Mouse (Mus musculus): ENCODE measurements around the gene Derl3. TPM values are rescaled to one million over a fixed set of nuclear protein-coding genes. Genes with fewer than 3 reads are reported as not detected.

The Derl3 gene
- polyA plus RNA-seq, 1 experiment from 2014 or later = 1.2 TPM

- DNase-seq (no peak), ATAC-seq (ENCODE audit: low FRiP score, low TSS enrichment) (no peak)
- Histone ChIP-seq H3K4me1 (ENCODE audit: control insufficient read depth, insufficient read depth, low read length) (peaks cover 24% of the 10 kb centered on the region), H3K27me3 (ENCODE audit: control insufficient read depth, insufficient read depth, low read length) (no peaks in the 10 kb centered on the region), H3K36me3 (ENCODE audit: control insufficient read depth, insufficient read depth, low read length) (peaks cover 64% of the 10 kb centered on the region), H3K9me3 (ENCODE audit: control insufficient read depth, low read length) (no peaks in the 10 kb centered on the region), H3K4me3 (replicated peaks; ENCODE audit: low read depth, low read length) (no peak overlapping the region), H3K27ac (replicated peaks; ENCODE audit: low read depth, low read length) (no peak overlapping the region), H3K4me2 (ENCODE audit: low read length) (no peak overlapping the region), H3K9ac (replicated peaks; ENCODE audit: low read length) (no peak overlapping the region)
- WGBS = 93% methylated on average over 7 of the region's 7 CpGs
These were observed 22.3 kb downstream of the Derl3 start for GRCm38 (mm10) chr10:75915557-75915956.

DNA sequence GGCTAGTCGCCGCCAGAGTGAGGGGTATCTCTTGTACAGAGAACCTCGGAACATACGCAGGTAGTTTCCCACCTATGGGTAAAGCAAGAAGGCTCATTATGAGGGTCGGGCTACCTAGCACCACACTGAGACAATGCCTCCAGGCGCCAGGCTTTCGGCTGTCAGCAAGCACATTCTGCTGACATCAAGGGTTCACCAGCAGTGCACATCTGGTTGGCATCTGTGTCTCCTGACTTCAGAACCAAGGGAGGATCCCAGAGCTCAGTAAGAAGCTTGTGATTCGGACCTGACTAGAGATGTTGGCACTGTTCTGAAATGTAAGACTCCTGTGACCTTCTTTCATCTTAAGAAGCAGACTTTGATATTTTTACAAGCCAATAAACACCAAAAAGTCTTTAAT, 23.6 kb downstream of the Derl3 start:
- no peak for ATAC-seq (ENCODE audit: low FRiP score, low TSS enrichment)
- H3K9me3 ChIP-seq (ENCODE audit: control insufficient read depth, low read length) = no peaks in the 10 kb centered on the region
- H3K36me3 ChIP-seq (ENCODE audit: control insufficient read depth, insufficient read depth, low read length) = peaks cover 52% of the 10 kb centered on the region
- no peak overlapping the region for H3K9ac ChIP-seq (replicated peaks; ENCODE audit: low read length)
- WGBS = 87% methylated on average over 8 of the region's 8 CpGs
- H3K27me3 ChIP-seq (ENCODE audit: control insufficient read depth, insufficient read depth, low read length) = no peaks in the 10 kb centered on the region
- H3K4me2 ChIP-seq (ENCODE audit: low read length) = no peak overlapping the region
- H3K27ac ChIP-seq (replicated peaks; ENCODE audit: low read depth, low read length) = no peak overlapping the region
- H3K4me1 ChIP-seq (ENCODE audit: control insufficient read depth, insufficient read depth, low read length) = peaks cover 24% of the 10 kb centered on the region
- no peak for DNase-seq
- no peak overlapping the region for H3K4me3 ChIP-seq (replicated peaks; ENCODE audit: low read depth, low read length)

- no peak overlapping the region for H3K9ac ChIP-seq (replicated peaks; ENCODE audit: low read length)
- no peak for DNase-seq
These were observed 25.8 kb downstream of the Derl3 start for GRCm38 (mm10) chr10:75919026-75919425.

GRCm38 (mm10) chr10:75921026-75921725, 28.0 kb downstream of the Derl3 start, which contains the start of gene Smarcb1:
TSS of gene Smarcb1 (minus strand) at chr10:75921617.
- Histone ChIP-seq H3K9ac (replicated peaks; ENCODE audit: low read length) (peak within 1 kb of the TSS; percentile 98), H3K27me3 (ENCODE audit: control insufficient read depth, insufficient read depth, low read length) (no peaks in the 10 kb centered on the region), H3K27ac (replicated peaks; ENCODE audit: low read depth, low read length) (peak within 1 kb of the TSS; percentile 98), H3K4me3 (replicated peaks; ENCODE audit: low read depth, low read length) (peak within 1 kb of the TSS; percentile 91), H3K9me3 (ENCODE audit: control insufficient read depth, low read length) (no peaks in the 10 kb centered on the region), H3K4me1 (ENCODE audit: control insufficient read depth, insufficient read depth, low read length) (peaks cover 35% of the 10 kb centered on the region), H3K4me2 (ENCODE audit: low read length) (peak within 1 kb of the TSS; percentile 81), H3K36me3 (ENCODE audit: control insufficient read depth, insufficient read depth, low read length) (peaks cover 22% of the 10 kb centered on the region)
- ATAC-seq (ENCODE audit: low FRiP score, low TSS enrichment) = peak; percentile 91
- peak; percentile 100 for DNase-seq
- WGBS = under 1% methylated on average over 76 of the region's 76 CpGs

More at GRCm38 (mm10) chr10:75919026-75919425, 25.8 kb downstream of the Derl3 start:
- H3K4me1 ChIP-seq (ENCODE audit: control insufficient read depth, insufficient read depth, low read length) = peaks cover 35% of the 10 kb centered on the region
- H3K36me3 ChIP-seq (ENCODE audit: control insufficient read depth, insufficient read depth, low read length) = peaks cover 38% of the 10 kb centered on the region
- no peak overlapping the region for H3K27ac ChIP-seq (replicated peaks; ENCODE audit: low read depth, low read length)
- H3K4me3 ChIP-seq (replicated peaks; ENCODE audit: low read depth, low read length) = no peak overlapping the region
- no peaks in the 10 kb centered on the region for H3K9me3 ChIP-seq (ENCODE audit: control insufficient read depth, low read length)
- 90% methylated on average over 5 of the region's 5 CpGs for WGBS
- no peak for ATAC-seq (ENCODE audit: low FRiP score, low TSS enrichment)
- H3K27me3 ChIP-seq (ENCODE audit: control insufficient read depth, insufficient read depth, low read length) = no peaks in the 10 kb centered on the region
- H3K4me2 ChIP-seq (ENCODE audit: low read length) = peak overlapping the region; percentile 28; the same call in 1 of the 2 replicates

- Histone ChIP-seq H3K4me2 (ENCODE audit: low read length) (peak overlapping the region; percentile 81), H3K4me3 (replicated peaks; ENCODE audit: low read depth, low read length) (peak overlapping the region; percentile 91), H3K27me3 (ENCODE audit: control insufficient read depth, insufficient read depth, low read length) (no peaks in the 10 kb centered on the region), H3K27ac (replicated peaks; ENCODE audit: low read depth, low read length) (peak overlapping the region; percentile 98), H3K9ac (replicated peaks; ENCODE audit: low read length) (peak overlapping the region; percentile 98), H3K9me3 (ENCODE audit: control insufficient read depth, low read length) (no peaks in the 10 kb centered on the region), H3K4me1 (ENCODE audit: control insufficient read depth, insufficient read depth, low read length) (peaks cover 35% of the 10 kb centered on the region), H3K36me3 (ENCODE audit: control insufficient read depth, insufficient read depth, low read length) (peaks cover 21% of the 10 kb centered on the region)
- DNase-seq = peak; percentile 62
- WGBS = 4% methylated on average over 22 of the region's 22 CpGs
- ATAC-seq (ENCODE audit: low FRiP score, low TSS enrichment) = peak; percentile 49
These were observed 28.7 kb downstream of the Derl3 start for GRCm38 (mm10) chr10:75921726-75922560.

GRCm38 (mm10) chr10:75924324-75924723, 31.1 kb downstream of the Derl3 start:
- no peak overlapping the region for H3K4me3 ChIP-seq (replicated peaks; ENCODE audit: low read depth, low read length)
- ATAC-seq (ENCODE audit: low FRiP score, low TSS enrichment) = no peak
- no peak overlapping the region for H3K4me2 ChIP-seq (ENCODE audit: low read length)
- peaks cover 16% of the 10 kb centered on the region for H3K36me3 ChIP-seq (ENCODE audit: control insufficient read depth, insufficient read depth, low read length)
- DNase-seq = no peak
- H3K4me1 ChIP-seq (ENCODE audit: control insufficient read depth, insufficient read depth, low read length) = peaks cover 22% of the 10 kb centered on the region
- WGBS = 64% methylated on average over 2 of the region's 2 CpGs
- no peak overlapping the region for H3K9ac ChIP-seq (replicated peaks; ENCODE audit: low read length)
- no peak overlapping the region for H3K27ac ChIP-seq (replicated peaks; ENCODE audit: low read depth, low read length)
- no peaks in the 10 kb centered on the region for H3K27me3 ChIP-seq (ENCODE audit: control insufficient read depth, insufficient read depth, low read length)
- H3K9me3 ChIP-seq (ENCODE audit: control insufficient read depth, low read length) = no peaks in the 10 kb centered on the region

DNA sequence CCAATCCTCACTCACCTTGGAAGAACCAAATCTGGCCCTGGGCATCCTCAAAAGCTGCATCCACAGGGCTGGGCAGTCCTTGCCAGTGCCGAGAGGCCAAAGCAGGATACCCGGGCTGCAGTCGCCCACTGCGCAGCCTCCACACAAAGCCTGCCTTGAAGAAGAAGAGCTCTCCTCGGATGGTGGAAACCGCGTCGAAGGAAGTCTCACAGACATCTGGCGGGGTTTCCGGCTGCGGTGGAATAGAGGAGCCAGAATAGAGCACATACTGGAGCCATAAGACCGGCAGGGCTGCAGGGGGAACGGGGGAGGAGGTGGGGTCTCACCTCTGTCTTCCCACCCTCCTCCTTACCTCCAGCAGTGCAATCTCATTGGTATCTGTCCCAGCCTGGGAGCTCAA, 33.2 kb downstream of the Derl3 start:
- DNase-seq = no peak
- peaks cover 16% of the 10 kb centered on the region; the same call in 1 of the 2 replicates for H3K36me3 ChIP-seq (ENCODE audit: control insufficient read depth, insufficient read depth, low read length)
- H3K9me3 ChIP-seq (ENCODE audit: control insufficient read depth, low read length) = no peaks in the 10 kb centered on the region
- H3K4me3 ChIP-seq (replicated peaks; ENCODE audit: low read depth, low read length) = no peak overlapping the region
- ATAC-seq (ENCODE audit: low FRiP score, low TSS enrichment) = no peak
- H3K9ac ChIP-seq (replicated peaks; ENCODE audit: low read length) = no peak overlapping the region
- H3K4me2 ChIP-seq (ENCODE audit: low read length) = no peak overlapping the region
- H3K27me3 ChIP-seq (ENCODE audit: control insufficient read depth, insufficient read depth, low read length) = no peaks in the 10 kb centered on the region
- WGBS = 72% methylated on average over 13 of the region's 13 CpGs
- no peak overlapping the region for H3K27ac ChIP-seq (replicated peaks; ENCODE audit: low read depth, low read length)
- peaks cover 18% of the 10 kb centered on the region for H3K4me1 ChIP-seq (ENCODE audit: control insufficient read depth, insufficient read depth, low read length)

DNA sequence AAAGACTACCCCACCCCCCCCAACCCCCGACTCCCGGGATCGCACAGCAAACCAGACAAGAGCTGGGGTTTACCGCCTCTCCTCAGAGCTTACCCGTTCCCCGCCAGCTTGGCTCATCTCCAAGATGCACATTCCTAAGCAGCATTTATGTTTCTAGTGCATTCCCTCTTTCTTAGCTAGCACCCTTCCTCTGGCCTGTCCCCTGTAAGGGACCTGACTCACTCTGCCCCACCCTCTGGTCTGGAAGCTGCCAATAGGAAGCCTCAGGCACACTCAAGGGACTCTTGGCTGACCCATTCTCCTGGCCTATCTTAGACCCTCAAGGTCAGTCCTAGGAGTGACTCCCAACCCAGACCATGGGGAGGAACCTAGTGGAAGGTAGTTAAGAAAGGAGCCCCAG, 37.1 kb downstream of the Derl3 start:
- DNase-seq (peak; percentile 36), ATAC-seq (ENCODE audit: low FRiP score, low TSS enrichment) (no peak)
- Histone ChIP-seq H3K4me3 (replicated peaks; ENCODE audit: low read depth, low read length) (no peak overlapping the region), H3K9me3 (ENCODE audit: control insufficient read depth, low read length) (no peaks in the 10 kb centered on the region), H3K9ac (replicated peaks; ENCODE audit: low read length) (no peak overlapping the region), H3K36me3 (ENCODE audit: control insufficient read depth, insufficient read depth, low read length) (peaks cover 16% of the 10 kb centered on the region; the same call in 1 of the 2 replicates), H3K27me3 (ENCODE audit: control insufficient read depth, insufficient read depth, low read length) (peaks cover 4% of the 10 kb centered on the region; the same call in 1 of the 2 replicates), H3K4me1 (ENCODE audit: control insufficient read depth, insufficient read depth, low read length) (peaks cover 24% of the 10 kb centered on the region), H3K4me2 (ENCODE audit: low read length) (no peak overlapping the region), H3K27ac (replicated peaks; ENCODE audit: low read depth, low read length) (no peak overlapping the region)
- WGBS = 23% methylated on average over 6 of the region's 6 CpGs

Measured in midbrain, embryonic 14.5 days (tissue).